Mouse (Mus musculus) thymus, postnatal 4 days (tissue): Measurements from ENCODE around the gene Rhoj.
"Not testable (repeated sequence)": the region's sequence is repeated elsewhere in the genome, so short reads cannot be mapped to it uniquely, and the experiment has no call there.

ENCODE experiments used
- DNase-seq: peaks from one replicate; pipeline ENCODE4 v3.0.0; 2021

The Rhoj gene

DNA sequence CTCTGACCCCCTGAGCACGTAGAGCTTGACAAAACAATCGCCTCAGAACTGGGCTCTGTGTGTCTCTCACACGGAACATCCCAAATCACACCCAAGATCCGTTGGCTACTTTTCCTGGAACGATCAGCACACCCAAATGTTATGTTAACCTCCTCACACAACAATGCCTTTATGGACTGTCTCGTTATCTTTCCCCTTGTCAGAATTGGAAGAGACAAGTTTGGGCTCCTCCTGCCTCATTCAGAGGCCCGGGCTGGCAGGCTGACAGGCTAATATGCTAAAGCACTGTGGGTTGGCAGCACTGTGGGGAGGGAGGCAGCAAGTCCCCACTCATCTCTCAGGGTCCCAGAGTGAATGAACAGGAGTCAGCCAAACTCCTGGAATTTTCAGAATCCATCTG, 89.0 kb downstream of the Rhoj start:
- DNase-seq, result no peak

DNA sequence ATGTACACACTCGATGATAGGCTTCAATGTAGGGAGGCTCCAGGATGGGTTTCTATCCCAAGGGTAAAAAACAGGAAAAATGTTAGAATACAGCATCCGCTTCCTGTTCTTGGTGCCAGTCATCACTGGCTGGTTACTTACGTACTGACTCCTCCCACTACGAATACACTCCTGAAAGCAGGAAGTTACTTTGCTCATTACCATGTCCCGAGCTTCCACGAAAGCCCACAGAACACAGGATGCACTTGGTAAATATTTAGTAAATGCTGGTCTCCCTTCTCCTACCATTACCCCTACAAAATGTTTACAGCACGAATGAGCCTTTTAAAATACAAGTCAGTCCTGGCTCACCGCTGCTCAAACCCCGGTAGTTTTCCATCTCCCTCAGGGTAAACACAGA, 104.8 kb downstream of the Rhoj start:
- no peak for DNase-seq

- no peak for DNase-seq
These were observed 106.9 kb downstream of the Rhoj start for GRCm38 (mm10) chr12:75414991-75415390.

GRCm38 (mm10) chr12:75416681-75417080, 108.6 kb downstream of the Rhoj start, which contains the start of gene Gphb5:
Gphb5 (minus strand) TSS chr12:75416781.
- no peak for DNase-seq

DNA sequence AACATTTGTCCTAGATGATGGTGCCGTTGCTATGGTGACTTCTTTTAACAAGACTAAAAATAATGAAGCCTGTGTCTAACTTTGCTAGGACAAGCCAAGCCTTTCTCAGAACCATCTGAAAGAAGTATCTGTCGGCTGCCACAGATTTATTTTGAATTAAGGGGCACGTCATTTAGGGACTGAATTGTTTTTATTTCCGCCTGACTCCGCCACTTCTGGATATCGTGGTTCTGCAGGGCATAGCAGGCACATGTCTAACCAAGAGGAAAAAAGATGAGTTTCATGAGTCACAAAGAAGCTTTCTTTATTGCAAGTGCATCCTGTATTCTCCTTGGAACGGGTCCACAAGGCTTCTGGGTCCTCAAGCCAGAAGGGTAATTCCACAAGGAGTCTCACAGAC, 116.2 kb downstream of the Rhoj start:
- no peak for DNase-seq

DNA sequence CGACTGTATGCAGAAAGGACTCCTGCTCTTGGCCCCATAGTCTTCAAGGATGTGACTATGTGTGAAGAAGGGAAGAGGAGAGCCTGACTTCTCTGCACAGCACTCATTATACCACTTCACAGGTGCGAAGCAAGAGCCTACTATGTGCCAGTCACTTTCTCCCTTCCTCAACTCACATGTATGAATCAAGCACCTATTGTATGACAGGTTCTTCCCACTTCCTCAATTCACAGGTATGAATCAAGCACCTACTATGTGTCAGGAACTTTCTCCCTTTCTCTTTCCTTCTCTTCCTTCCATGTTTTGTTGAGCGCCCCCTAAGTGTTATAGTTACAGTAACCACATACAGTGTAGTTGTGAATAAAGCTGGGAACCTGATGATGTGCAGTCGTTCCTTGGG, 116.7 kb downstream of the Rhoj start:
- no peak for DNase-seq

GRCm38 (mm10) chr12:75425882-75426281, 117.8 kb downstream of the Rhoj start:
- no peak for DNase-seq

DNA sequence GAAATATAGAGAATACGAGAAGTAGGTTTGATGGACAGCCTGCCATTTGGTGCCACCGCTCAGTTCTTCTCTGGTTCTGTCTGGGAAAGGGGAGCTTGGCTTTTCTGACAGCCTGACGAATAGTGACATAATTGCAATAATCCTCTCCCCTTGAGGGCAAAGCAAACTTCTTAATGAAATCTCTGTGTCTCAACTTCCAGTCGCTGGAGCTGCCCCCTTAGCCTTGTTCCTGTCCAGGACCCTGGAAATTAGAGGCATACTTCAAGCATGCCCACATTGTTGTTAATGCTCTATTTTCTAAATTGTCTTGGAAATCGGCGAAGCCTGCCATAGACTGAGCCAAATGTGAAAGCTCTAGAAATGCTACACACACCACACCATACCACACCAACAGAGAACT, 120.6 kb downstream of the Rhoj start:
- DNase-seq, result no peak

- no peak for DNase-seq
These were observed 121.7 kb downstream of the Rhoj start for GRCm38 (mm10) chr12:75429685-75430396.

DNA sequence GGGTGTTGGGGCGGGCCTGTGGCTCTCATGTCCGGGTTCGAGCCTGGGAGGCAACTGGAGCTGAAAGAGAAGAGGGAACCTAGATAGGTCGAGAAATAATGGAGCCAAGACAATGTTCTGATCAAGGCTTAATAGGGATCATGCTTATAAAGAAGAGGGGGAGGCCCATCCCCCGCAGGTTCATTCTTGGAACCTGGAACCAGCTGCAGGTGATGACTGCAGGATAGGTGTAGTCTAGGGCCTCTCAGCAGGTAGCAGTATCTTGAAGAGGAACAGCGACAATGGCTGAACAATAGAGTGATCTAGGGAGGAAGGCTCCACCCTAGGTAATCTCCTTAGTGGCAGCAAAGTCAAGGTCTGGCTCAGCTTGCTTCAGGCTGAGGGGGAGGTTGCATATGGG, 124.3 kb downstream of the Rhoj start:
- DNase-seq, result not testable (repeated sequence)

DNA sequence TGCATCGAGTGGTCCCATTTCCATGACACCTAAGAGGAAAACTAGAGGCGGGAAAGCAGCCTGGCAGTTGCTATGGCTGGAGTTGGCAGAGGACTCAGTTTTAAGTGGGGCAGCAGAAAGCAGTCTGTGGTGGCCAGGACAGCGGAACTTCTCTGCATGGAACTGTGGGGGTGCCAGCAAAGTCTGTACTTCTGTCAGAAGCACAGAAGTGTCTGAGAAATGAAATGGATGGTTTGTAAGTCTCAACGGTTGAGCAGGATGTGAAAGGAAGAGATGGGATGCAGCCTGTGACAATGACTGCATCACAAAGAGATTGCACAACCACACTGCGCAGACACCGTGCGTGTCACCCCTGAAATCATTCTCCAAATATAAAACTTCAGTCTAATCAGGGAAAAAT, 138.1 kb downstream of the Rhoj start:
- DNase-seq, result no peak

DNA sequence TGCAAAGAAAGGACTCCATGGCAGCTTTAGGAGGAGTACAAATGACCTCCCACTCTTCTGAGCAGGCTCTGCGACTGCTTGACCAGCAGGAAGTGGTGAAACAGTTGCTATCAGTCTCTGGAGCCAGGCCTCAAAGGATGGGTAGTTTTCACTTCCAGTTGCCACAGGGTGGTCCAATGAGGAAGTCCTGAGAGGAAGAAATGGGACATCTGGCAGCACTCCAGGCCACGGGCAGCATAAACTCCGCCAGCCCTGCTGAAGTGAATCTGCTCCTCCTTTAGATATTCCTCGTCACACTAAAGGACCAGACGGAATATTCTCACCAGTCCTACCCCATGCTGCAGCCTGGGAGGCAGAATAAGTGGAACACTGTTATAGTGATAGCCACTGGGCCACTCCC, 140.8 kb downstream of the Rhoj start:
- peak; percentile 22 for DNase-seq

GRCm38 (mm10) chr12:75449475-75449966, 141.4 kb downstream of the Rhoj start:
- DNase-seq, result peak; percentile 52

DNA sequence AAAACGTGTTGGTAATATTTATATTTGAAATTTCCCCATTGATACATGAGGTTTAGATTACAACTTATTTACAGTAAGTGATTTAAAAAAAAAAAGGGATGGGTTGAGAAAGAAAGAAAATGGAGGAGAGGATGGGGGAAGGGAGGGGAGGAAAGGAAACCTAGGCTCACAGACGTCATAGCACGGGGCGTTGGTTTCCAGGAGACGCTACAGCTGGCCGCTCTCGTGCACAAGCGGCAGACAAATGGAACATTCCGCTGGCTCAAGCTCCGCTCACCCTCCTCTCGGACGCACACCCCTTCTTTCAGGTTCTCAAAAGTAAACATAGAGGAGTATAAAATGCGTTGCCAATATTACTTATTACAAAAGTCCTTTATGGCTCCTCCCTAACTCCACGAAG, 141.9 kb downstream of the Rhoj start:
- DNase-seq, result peak; percentile 36

- no peak for DNase-seq
These were observed 142.5 kb downstream of the Rhoj start for GRCm38 (mm10) chr12:75450592-75450991.
